Mouse (Mus musculus) limb, embryonic 12.5 days (tissue): ENCODE measurements around the gene Dnal1. TPM values are rescaled to one million over a fixed set of nuclear protein-coding genes. Genes with fewer than 3 reads are reported as not detected.
A peak's percentile ranks its signal among the peaks of the same experiment; 100 is the strongest.

Experiments
- ATAC-seq: fragments of 200-750 bp; cut with Nextera tagmentation; 2 replicates; pipeline ENCODE4 v1.8.0; 2017; ENCODE audit warnings: low read depth, moderate TSS enrichment; ENCODE audit not compliant: insufficient number of reproducible peaks, insufficient read depth, low FRiP score, low TSS enrichment
- H3K27ac ChIP-seq: fragments of 300-500 bp; sonication (generic); 2 replicates; pipeline ENCODE4 v1.5.1; 2016; ENCODE audit warnings: mild to moderate bottlenecking, moderate library complexity
- H3K27me3 ChIP-seq: fragments of 300-500 bp; sonication (generic); 2 replicates; pipeline ENCODE4 v1.6.1; 2016; ENCODE audit warnings: mild to moderate bottlenecking, moderate library complexity
- H3K36me3 ChIP-seq: fragments of 300-500 bp; sonication (generic); 2 replicates; pipeline ENCODE4 v1.6.1; 2016; ENCODE audit warnings: mild to moderate bottlenecking, moderate library complexity
- H3K4me1 ChIP-seq: fragments of 300-500 bp; sonication (generic); replicated peaks from 2 replicates; pipeline ENCODE4 v1.6.1; 2016
- H3K4me2 ChIP-seq: fragments of 300-500 bp; sonication (generic); 2 replicates; pipeline ENCODE4 v1.6.1; 2016; ENCODE audit warnings: mild to moderate bottlenecking, moderate library complexity
- H3K4me3 ChIP-seq: fragments of 300-500 bp; sonication (generic); replicated peaks from 2 replicates; pipeline ENCODE4 v1.5.1; 2016; ENCODE audit warnings: mild to moderate bottlenecking
- H3K9ac ChIP-seq: fragments of 300-500 bp; sonication (generic); replicated peaks from 2 replicates; pipeline ENCODE4 v1.6.1; 2016; ENCODE audit warnings: mild to moderate bottlenecking, moderate library complexity
- H3K9me3 ChIP-seq: fragments of 300-500 bp; sonication (generic); 2 replicates; pipeline ENCODE4 v1.6.1; 2016; ENCODE audit warnings: mild to moderate bottlenecking, moderate library complexity
- WGBS: fragments of 180-500 bp; shearing (Covaris S2); methylation state at CpG from one replicate; pipeline ENCODE4 v1.1.7; 2016; 5-methylcytosine and 5-hydroxymethylcytosine counted together
- polyA plus RNA-seq: library from polyadenylated mRNA; unstranded; fragments of >200 nt; fragmentation: Nextera tagmentation; extraction: Ambion mirVana; gene quantifications from 2 replicates; pipeline ENCODE4 v1.2.1, GENCODE M21; 2016

Gene Dnal1
- polyA plus RNA-seq, 1 experiment from 2014 or later: 7.7 TPM

DNA sequence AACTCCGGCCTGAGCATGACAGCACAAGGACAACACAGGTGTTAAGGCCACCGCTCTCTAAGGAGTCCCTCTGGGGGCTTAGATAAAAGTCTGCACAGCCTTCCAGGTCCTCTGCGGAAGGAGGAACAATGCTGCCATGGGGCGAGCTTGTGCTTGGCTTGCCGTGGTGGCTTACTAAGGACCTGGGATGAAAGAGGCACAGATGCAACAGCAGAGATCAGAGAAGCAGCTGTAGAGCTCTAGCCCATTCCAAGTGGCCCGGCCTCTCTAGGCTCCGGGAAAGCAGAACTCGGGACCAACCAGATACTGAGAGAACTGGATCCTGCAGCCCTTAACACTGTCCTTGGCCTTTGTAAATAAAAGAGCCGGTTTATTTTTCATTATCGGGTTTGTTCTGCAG, 37.7 kb downstream of the Dnal1 start:
- Histone ChIP-seq H3K9ac (no peak overlapping the region), H3K27ac (0 out of 2 replicates have a peak overlapping the region, but pooled peaks have one; percentile 7), H3K9me3 (no peaks in the 10 kb centered on the region), H3K27me3 (no peaks in the 10 kb centered on the region), H3K4me1 (peaks cover 20% of the 10 kb centered on the region), H3K4me2 (no peak overlapping the region), H3K4me3 (no peak overlapping the region), H3K36me3 (peaks cover 63% of the 10 kb centered on the region)
- ATAC-seq: no peak
- 88% methylated on average over 10 of the region's 10 CpGs for WGBS

DNA sequence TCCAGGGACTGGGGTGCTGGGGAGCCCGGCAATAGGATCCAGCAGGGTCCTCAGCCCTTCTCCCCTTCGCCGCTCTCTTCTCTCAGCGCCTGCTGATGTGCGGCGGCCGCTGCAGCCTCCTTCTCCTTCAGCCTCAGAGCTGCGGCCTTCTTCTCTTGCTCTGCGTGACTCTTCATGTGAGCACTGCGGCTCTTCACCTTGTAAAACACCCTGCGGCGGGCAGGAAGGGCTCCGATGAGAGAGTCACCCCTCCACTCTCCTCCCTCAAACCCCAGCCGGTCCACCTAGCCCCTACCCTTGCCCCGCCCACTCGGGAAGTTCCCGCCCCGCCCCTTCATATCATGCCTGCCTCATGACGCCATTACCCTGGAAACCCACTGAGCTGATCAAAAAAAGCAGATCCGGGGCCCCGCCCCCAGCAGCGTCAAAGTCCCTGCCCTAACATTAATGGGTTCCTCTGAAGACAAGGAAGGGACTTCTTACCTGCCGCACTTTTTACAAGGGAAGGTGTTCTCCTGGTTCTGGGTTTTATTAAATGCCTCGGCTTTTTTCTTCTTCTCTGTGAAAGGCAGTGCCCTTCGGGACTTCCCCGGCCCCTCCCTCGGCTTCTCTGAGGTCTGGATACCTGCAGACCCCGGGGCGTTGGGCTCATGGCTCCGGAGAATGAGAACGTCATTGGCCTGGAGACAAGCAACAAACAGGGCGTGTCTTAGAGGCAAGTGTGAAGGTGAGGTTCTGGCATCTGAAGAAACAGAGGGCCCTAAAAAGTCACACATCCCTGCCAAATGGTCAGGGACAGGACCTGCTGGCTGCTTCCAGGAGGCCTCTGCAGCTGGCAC, 38.4 kb downstream of the Dnal1 start:
- Histone ChIP-seq H3K4me3 (no peak overlapping the region), H3K4me1 (peaks cover 20% of the 10 kb centered on the region), H3K27me3 (no peaks in the 10 kb centered on the region), H3K9ac (no peak overlapping the region), H3K36me3 (peaks cover 69% of the 10 kb centered on the region), H3K27ac (no peak overlapping the region), H3K4me2 (no peak overlapping the region), H3K9me3 (no peaks in the 10 kb centered on the region)
- WGBS: 49% methylated on average over 32 of the region's 32 CpGs
- no peak for ATAC-seq

DNA sequence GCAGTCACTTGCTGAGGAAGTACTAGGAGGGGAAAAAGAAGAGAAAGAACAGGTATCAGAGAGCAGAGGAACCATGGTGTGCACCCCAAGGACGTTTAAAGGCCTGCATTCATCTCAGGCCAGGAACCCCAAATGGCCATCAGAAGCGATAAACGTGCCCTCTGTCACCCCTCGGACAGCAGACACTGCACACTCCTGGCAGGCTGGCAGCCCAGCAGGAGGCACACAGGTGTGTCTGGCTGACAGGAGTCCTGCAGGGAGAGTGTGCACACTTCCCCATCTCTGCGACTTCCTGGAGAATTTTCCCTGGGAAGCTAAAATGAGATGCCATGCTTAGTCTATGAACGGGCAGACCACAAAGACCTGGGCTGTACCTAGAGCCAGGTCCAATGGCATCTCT, 39.2 kb downstream of the Dnal1 start:
- WGBS: 75% methylated on average over 6 of the region's 6 CpGs
- Histone ChIP-seq H3K9me3 (no peaks in the 10 kb centered on the region), H3K4me3 (no peak overlapping the region), H3K36me3 (peaks cover 78% of the 10 kb centered on the region), H3K27ac (no peak overlapping the region), H3K27me3 (no peaks in the 10 kb centered on the region), H3K4me1 (peaks cover 12% of the 10 kb centered on the region), H3K4me2 (no peak overlapping the region), H3K9ac (no peak overlapping the region)
- no peak for ATAC-seq

DNA sequence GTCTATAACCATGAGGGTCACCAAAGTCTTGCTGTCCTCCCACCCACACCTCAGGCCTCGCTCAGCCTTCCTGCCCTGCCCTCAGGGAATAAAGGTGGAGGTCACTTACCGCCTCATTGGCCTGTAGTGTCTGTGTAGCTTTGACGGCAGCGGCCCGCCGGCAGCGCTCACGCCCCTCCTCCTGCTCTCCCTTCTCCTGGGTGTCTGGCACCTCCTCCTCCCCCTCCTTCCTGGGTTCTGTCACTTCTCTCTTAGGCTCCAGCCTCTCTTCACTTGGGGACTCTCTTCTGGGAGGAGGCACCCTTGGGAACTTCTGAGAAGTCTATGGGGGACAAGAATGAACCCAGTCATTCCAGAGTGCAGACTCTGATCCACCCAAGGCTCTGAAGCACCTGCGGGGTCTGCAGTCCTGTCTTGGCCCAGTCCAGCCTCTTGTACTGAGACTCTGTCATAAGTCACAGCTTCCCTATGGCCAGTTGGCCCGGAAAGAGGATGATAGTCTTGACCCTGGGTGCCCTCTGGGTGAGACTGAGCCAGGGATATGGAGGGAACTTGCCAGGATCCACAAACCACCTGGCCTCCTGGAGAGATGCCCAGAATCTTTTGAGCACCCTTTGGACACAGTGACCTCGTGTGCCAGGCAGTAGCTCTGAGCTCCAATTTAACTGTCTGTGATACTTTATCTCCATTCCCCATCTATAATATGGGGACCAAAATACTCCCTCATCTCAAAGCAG, 40.8 kb downstream of the Dnal1 start:
- no peaks in the 10 kb centered on the region for H3K27me3 ChIP-seq
- H3K9ac ChIP-seq: no peak overlapping the region
- H3K36me3 ChIP-seq: peaks cover 90% of the 10 kb centered on the region
- no peak for ATAC-seq
- WGBS: 54% methylated on average over 11 of the region's 11 CpGs
- no peak overlapping the region for H3K4me3 ChIP-seq
- no peaks in the 10 kb centered on the region for H3K9me3 ChIP-seq
- H3K4me2 ChIP-seq: no peak overlapping the region
- H3K4me1 ChIP-seq: peaks cover under 1% of the 10 kb centered on the region; the same call in 1 of the 2 replicates
- no peak overlapping the region for H3K27ac ChIP-seq

DNA sequence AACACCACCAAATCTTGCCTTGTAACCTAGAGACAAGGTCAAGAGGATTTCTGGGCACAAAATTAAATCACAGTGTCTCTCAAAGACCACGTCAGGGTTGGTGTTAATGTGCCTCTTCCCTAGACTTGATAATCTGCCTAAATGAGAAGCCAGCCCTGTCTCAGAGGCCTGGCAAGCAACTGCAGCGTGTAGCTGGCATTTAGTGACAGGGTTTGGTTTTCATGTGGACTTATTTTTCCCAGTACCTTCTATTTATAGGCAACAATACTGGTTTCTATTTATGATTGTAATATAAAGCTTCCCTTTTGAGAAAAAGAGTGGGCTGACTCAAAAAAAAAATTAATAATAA, 41.3 kb downstream of the Dnal1 start:
- Histone ChIP-seq H3K27me3 (no peaks in the 10 kb centered on the region), H3K9ac (no peak overlapping the region), H3K9me3 (no peaks in the 10 kb centered on the region), H3K4me3 (no peak overlapping the region), H3K27ac (no peak overlapping the region), H3K4me2 (no peak overlapping the region), H3K4me1 (no peaks in the 10 kb centered on the region), H3K36me3 (peaks cover 93% of the 10 kb centered on the region)
- WGBS: 79% methylated on average over 2 of the region's 2 CpGs
- no peak for ATAC-seq

DNA sequence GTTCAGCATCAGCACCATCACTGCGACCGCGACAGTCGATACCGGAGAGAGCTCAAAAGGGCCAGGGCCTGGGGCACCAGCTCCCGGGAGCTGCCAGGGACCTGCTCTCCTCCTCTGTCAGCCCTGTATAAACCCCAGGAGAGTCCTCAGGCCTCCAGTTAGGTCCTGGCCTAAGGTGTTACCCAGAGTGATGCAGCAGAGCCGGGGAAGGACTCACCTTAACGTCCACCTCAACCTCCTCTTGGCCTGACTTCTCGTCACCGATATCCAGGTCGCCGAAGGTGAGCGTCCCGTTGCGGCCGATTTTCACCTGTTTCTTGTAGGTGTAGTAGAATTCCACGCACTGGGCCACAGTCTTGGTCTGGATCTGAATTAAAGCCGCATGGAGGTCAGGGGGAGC, 42.0 kb downstream of the Dnal1 start:
- 93% methylated on average over 18 of the region's 18 CpGs for WGBS
- H3K27me3 ChIP-seq: no peaks in the 10 kb centered on the region

DNA sequence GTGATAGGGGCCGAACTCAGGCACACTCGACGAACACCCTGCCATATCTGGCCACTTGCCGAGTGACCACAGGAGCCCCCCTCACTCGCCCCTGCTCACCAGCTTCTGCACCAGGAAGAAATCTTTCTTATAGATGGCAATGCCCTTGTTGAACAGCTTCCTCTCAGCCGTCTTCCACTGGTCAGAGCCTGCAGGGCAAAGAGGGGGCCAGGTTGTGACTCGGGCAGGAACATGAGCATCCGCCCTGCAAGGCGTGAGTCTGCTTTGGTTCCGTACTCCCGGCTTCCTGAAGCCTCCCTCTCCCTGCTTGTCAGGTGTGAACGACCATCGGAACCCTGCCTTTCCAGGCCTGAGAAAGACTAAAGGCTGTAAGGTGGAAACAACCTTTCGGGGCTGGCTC, 44.0 kb downstream of the Dnal1 start:
- no peaks in the 10 kb centered on the region for H3K27me3 ChIP-seq
- 90% methylated on average over 14 of the region's 14 CpGs for WGBS
- no peak overlapping the region for H3K4me2 ChIP-seq
- H3K27ac ChIP-seq: no peak overlapping the region
- H3K36me3 ChIP-seq: peaks cover 89% of the 10 kb centered on the region
- no peak overlapping the region for H3K4me3 ChIP-seq
- no peak for ATAC-seq
- 0 out of 2 replicates have a peak, but pooled peaks cover 2% of the 10 kb centered on the region for H3K4me1 ChIP-seq
- H3K9ac ChIP-seq: no peak overlapping the region
- H3K9me3 ChIP-seq: no peaks in the 10 kb centered on the region

More for the DNA sequence above, 42.0 kb downstream of the Dnal1 start:
- Histone ChIP-seq H3K4me1 (no peaks in the 10 kb centered on the region), H3K36me3 (peaks cover 95% of the 10 kb centered on the region), H3K4me3 (no peak overlapping the region), H3K27ac (no peak overlapping the region), H3K9me3 (no peaks in the 10 kb centered on the region), H3K4me2 (no peak overlapping the region), H3K9ac (no peak overlapping the region)
- ATAC-seq: no peak

DNA sequence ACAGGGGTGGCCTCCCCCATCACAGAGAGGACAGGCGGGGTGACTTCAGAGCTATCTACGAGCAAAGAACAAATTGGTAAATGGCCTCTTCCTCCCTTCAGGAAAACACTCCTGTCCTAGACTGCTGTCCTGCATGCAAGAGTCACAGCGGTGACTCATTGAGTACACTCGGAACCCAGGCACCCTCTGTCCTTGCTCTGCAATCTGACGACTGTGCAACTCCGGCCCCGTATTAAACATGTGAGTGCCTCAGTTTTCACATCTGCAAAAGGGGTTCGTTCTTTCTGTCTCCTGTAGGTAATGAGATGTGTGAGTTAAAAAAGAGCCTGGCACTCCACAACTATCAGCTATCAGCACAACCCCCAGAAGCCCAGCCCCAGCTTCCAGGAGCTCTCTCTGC, 46.3 kb downstream of the Dnal1 start:
- peaks cover 77% of the 10 kb centered on the region for H3K36me3 ChIP-seq
- no peak overlapping the region for H3K9ac ChIP-seq
- no peak overlapping the region for H3K27ac ChIP-seq
- WGBS: 94% methylated on average over 8 of the region's 8 CpGs
- H3K4me3 ChIP-seq: no peak overlapping the region
- H3K27me3 ChIP-seq: no peaks in the 10 kb centered on the region
- peaks cover 6% of the 10 kb centered on the region for H3K4me1 ChIP-seq
- no peaks in the 10 kb centered on the region for H3K9me3 ChIP-seq
- no peak for ATAC-seq
- H3K4me2 ChIP-seq: no peak overlapping the region

DNA sequence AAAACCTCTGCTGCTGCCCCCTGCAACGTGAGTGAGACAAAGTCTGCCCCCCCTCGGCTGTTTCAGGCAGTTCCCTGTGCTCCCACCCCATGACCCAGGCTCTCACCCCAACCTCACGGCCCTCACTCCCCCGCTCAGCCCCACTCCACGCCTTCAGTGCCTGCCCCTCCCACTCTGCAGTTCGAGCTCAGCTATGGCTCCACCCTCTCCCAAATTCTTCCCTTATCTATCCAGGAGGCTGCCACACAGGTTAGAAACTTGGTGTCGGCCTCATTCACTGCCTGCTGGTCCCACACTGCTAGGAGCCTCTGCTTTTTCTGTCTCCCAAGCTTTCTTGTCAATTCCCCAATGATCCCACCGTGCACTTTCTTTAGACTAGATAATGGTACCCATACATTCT, 47.0 kb downstream of the Dnal1 start:
- Histone ChIP-seq H3K27ac (no peak overlapping the region), H3K4me2 (no peak overlapping the region), H3K4me1 (peaks cover 12% of the 10 kb centered on the region), H3K27me3 (no peaks in the 10 kb centered on the region), H3K9me3 (no peaks in the 10 kb centered on the region), H3K36me3 (peaks cover 74% of the 10 kb centered on the region), H3K9ac (no peak overlapping the region), H3K4me3 (no peak overlapping the region)
- 74% methylated on average over 8 of the region's 8 CpGs for WGBS
- ATAC-seq: no peak

DNA sequence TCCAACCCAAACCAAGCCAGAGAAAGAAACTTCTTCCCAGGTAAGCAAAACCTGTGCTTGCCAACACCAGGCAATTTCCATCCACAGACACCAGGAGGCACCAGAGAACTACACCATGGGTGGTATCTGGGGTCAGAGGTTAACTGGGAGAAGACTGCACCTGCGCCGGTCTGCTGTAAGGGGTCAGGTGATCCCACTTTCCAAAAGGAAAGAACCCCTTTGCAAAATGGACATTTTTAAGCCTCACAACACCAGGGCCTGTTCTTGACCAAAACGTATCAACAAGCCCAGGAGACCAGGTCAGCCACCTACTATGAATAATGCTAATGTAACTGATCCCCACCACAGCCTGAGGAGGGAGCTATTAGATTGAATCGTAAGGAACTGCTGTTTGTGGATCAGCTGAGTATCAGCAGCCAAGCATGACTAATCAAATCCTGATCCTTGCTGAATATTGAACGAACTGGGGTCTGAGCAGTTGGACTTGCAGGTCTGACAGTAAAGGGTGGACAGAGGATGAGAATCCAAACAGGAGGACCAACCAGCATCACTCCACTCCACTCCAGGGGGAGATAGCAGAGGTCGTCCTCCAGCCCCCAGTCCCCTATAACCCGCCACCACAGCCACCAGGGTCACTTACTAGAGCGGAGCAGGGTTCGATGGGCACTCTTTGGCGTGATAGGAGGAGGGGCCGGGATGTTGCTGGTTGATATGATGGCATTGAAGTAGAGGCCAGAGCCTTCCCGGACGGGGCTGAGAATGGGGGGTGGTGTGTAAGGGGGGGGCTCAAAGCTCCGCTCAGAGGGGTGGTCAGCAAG, 47.7 kb downstream of the Dnal1 start:
- H3K4me3 ChIP-seq: no peak overlapping the region
- no peaks in the 10 kb centered on the region for H3K27me3 ChIP-seq
- H3K9me3 ChIP-seq: no peaks in the 10 kb centered on the region
- peaks cover 19% of the 10 kb centered on the region for H3K4me1 ChIP-seq
- H3K4me2 ChIP-seq: no peak overlapping the region
- no peak overlapping the region for H3K9ac ChIP-seq
- H3K36me3 ChIP-seq: peaks cover 67% of the 10 kb centered on the region
- H3K27ac ChIP-seq: no peak overlapping the region
- no peak for ATAC-seq
- WGBS: 83% methylated on average over 14 of the region's 14 CpGs

DNA sequence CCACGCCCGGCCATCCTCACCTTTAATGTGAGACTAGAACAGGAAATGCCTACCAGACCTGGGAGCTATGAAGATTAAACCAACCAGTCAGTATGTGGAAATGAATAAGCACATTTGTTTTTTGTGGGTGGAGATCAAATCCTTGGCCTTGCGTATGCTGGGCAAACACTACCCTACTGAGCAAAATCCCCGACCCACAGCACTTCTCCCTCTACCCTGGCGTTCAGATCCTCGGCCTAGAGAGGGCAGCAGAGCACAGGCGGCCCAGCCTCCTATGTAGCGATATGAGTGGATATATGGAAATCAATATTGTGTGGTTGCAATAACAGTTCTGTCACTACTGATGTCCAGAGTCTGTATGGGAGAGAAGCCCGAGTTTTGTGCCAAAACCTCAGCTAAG, 49.0 kb downstream of the Dnal1 start:
- Histone ChIP-seq H3K27me3 (no peaks in the 10 kb centered on the region), H3K4me2 (no peak overlapping the region), H3K9me3 (no peaks in the 10 kb centered on the region), H3K9ac (no peak overlapping the region), H3K36me3 (peaks cover 54% of the 10 kb centered on the region), H3K4me1 (peaks cover 21% of the 10 kb centered on the region), H3K27ac (no peak overlapping the region), H3K4me3 (no peak overlapping the region)
- 90% methylated on average over 9 of the region's 9 CpGs for WGBS
- ATAC-seq: no peak
